Mouse (Mus musculus): Measurements from ENCODE around the gene Trpv5. TPM values are rescaled to one million over a fixed set of nuclear protein-coding genes. Genes with fewer than 3 reads are reported as not detected.

The Trpv5 gene
- total RNA-seq, 2 experiments from 2014 or later, result not detected

Other genes with a start within 250 kb of the Trpv5 start
- not detected for gene Gm10334, start 234.6 kb downstream of the Trpv5 start, total RNA-seq (2021)
- gene Prss1, start 221.8 kb downstream of the Trpv5 start, total RNA-seq (2021), result not detected
- not detected for gene Prss2, start 159.0 kb downstream of the Trpv5 start, total RNA-seq (2021)
- 1 to 10 TPM; 1.2 to 2.5 TPM for gene Ephb6, start 75.3 kb downstream of the Trpv5 start, total RNA-seq (2021)
- gene Trpv6, start 44.4 kb downstream of the Trpv5 start, total RNA-seq (2021), result not detected
- gene Llcfc1, start 3.7 kb upstream of the Trpv5 start, total RNA-seq (2021), result not detected
- not detected for gene Kel, start 23.6 kb upstream of the Trpv5 start, total RNA-seq (2021)
- not detected for gene Olfr459, start 94.4 kb upstream of the Trpv5 start, total RNA-seq (2021)
- gene Pip, start 166.8 kb upstream of the Trpv5 start, total RNA-seq (2021), result not detected
- gene Sval2, start 172.2 kb upstream of the Trpv5 start, total RNA-seq (2021), result not detected